Mouse (Mus musculus): ENCODE results near the gene Lrmda. TPM values are rescaled to one million over a fixed set of nuclear protein-coding genes. Genes with fewer than 3 reads are reported as not detected.

Lrmda gene
- total and polyA plus RNA-seq, 3 experiments, result 0.43 to 1.1 (median 1.0) TPM

GRCm38 (mm10) chr14:22367615-22368014 lies 348.1 kb downstream of the Lrmda start:
- H3K36me3 ChIP-seq (ENCODE audit: control insufficient read depth, insufficient read depth, low read length), result no peaks in the 10 kb centered on the region
- H3K4me1 ChIP-seq (ENCODE audit: control insufficient read depth, insufficient read depth, low read length), result no peaks in the 10 kb centered on the region
- intact Hi-C loops (cut with DNase I), result no loop called here
- WGBS, result 71% methylated on average over 4 of the region's 4 CpGs
- H3K27me3 ChIP-seq (ENCODE audit: control insufficient read depth, insufficient read depth, low read length), result no peaks in the 10 kb centered on the region
- no peak overlapping the region for H3K4me3 ChIP-seq
- DNase-seq, result no peak
- H3K9ac ChIP-seq (ENCODE audit: low read depth, low read length), result no peak overlapping the region
- TF ChIP-seq CTCF (IDR thresholded peaks at IDR 0.05) (no peak), POLR2A (IDR thresholded peaks at IDR 0.05; ENCODE audit: insufficient read depth, low read depth, low read length) (no peak), EP300 (IDR thresholded peaks at IDR 0.05; ENCODE audit: insufficient read depth, low read depth, low read length) (no peak)
- no peak overlapping the region for H3K27ac ChIP-seq
- H3K79me2 ChIP-seq (replicated peaks; ENCODE audit: control insufficient read depth, insufficient read depth, low read length), result no peaks in the 10 kb centered on the region

- TF ChIP-seq POLR2A (IDR thresholded peaks at IDR 0.05; ENCODE audit: insufficient read depth, low read depth, low read length) (no peak), EP300 (IDR thresholded peaks at IDR 0.05; ENCODE audit: insufficient read depth, low read depth, low read length) (no peak), CTCF (IDR thresholded peaks at IDR 0.05) (no peak)
- Histone ChIP-seq H3K4me3 (no peak overlapping the region), H3K27me3 (ENCODE audit: control insufficient read depth, insufficient read depth, low read length) (no peaks in the 10 kb centered on the region), H3K9ac (ENCODE audit: low read depth, low read length) (no peak overlapping the region), H3K4me1 (ENCODE audit: control insufficient read depth, insufficient read depth, low read length) (no peaks in the 10 kb centered on the region; the same call in 1 of the 2 replicates), H3K36me3 (ENCODE audit: control insufficient read depth, insufficient read depth, low read length) (no peaks in the 10 kb centered on the region), H3K79me2 (replicated peaks; ENCODE audit: control insufficient read depth, insufficient read depth, low read length) (no peaks in the 10 kb centered on the region), H3K27ac (no peak overlapping the region)
- intact Hi-C loops (cut with DNase I), result no loop called here
- 35% methylated on average over 8 of the region's 8 CpGs for WGBS
- no peak for DNase-seq
Observed at GRCm38 (mm10) chr14:22371136-22371535, 351.6 kb downstream of the Lrmda start.

GRCm38 (mm10) chr14:22372666-22373360 lies 353.3 kb downstream of the Lrmda start:
- Histone ChIP-seq H3K4me1 (ENCODE audit: control insufficient read depth, insufficient read depth, low read length) (no peaks in the 10 kb centered on the region; the same call in 1 of the 2 replicates), H3K4me3 (no peak overlapping the region), H3K36me3 (ENCODE audit: control insufficient read depth, insufficient read depth, low read length) (no peaks in the 10 kb centered on the region), H3K27me3 (ENCODE audit: control insufficient read depth, insufficient read depth, low read length) (no peaks in the 10 kb centered on the region), H3K27ac (no peak overlapping the region), H3K79me2 (replicated peaks; ENCODE audit: control insufficient read depth, insufficient read depth, low read length) (no peaks in the 10 kb centered on the region), H3K9ac (ENCODE audit: low read depth, low read length) (no peak overlapping the region)
- DNase-seq, result no peak
- intact Hi-C loops (cut with DNase I), result no loop called here
- TF ChIP-seq CTCF (IDR thresholded peaks at IDR 0.05) (no peak), EP300 (IDR thresholded peaks at IDR 0.05; ENCODE audit: insufficient read depth, low read depth, low read length) (no peak), POLR2A (IDR thresholded peaks at IDR 0.05; ENCODE audit: insufficient read depth, low read depth, low read length) (no peak)
- WGBS, result 79% methylated on average over 9 of the region's 9 CpGs

GRCm38 (mm10) chr14:22373361-22373745 lies 353.8 kb downstream of the Lrmda start:
- intact Hi-C loops (cut with DNase I), result no loop called here
- H3K9ac ChIP-seq (ENCODE audit: low read depth, low read length), result no peak overlapping the region
- no peak overlapping the region for H3K4me3 ChIP-seq
- H3K79me2 ChIP-seq (replicated peaks; ENCODE audit: control insufficient read depth, insufficient read depth, low read length), result no peaks in the 10 kb centered on the region
- no peaks in the 10 kb centered on the region for H3K36me3 ChIP-seq (ENCODE audit: control insufficient read depth, insufficient read depth, low read length)
- H3K27ac ChIP-seq, result no peak overlapping the region
- TF ChIP-seq EP300 (IDR thresholded peaks at IDR 0.05; ENCODE audit: insufficient read depth, low read depth, low read length) (no peak), POLR2A (IDR thresholded peaks at IDR 0.05; ENCODE audit: insufficient read depth, low read depth, low read length) (no peak), CTCF (IDR thresholded peaks at IDR 0.05) (no peak)
- 75% methylated on average over 3 of the region's 3 CpGs for WGBS
- no peaks in the 10 kb centered on the region; the same call in 1 of the 2 replicates for H3K4me1 ChIP-seq (ENCODE audit: control insufficient read depth, insufficient read depth, low read length)
- H3K27me3 ChIP-seq (ENCODE audit: control insufficient read depth, insufficient read depth, low read length), result no peaks in the 10 kb centered on the region
- no peak for DNase-seq

GRCm38 (mm10) chr14:22377148-22377547 lies 357.6 kb downstream of the Lrmda start:
- H3K4me3 ChIP-seq, result no peak overlapping the region

GRCm38 (mm10) chr14:22382101-22382500 lies 362.6 kb downstream of the Lrmda start:
- 77% methylated on average over 4 of the region's 4 CpGs for WGBS
- H3K79me2 ChIP-seq (replicated peaks; ENCODE audit: control insufficient read depth, insufficient read depth, low read length), result no peaks in the 10 kb centered on the region
- intact Hi-C loops (cut with DNase I), result no loop called here

More at GRCm38 (mm10) chr14:22377148-22377547, 357.6 kb downstream of the Lrmda start:
- 93% methylated on average over 1 of the region's 1 CpGs for WGBS
- no peak for TF ChIP-seq POLR2A (IDR thresholded peaks at IDR 0.05; ENCODE audit: insufficient read depth, low read depth, low read length)
- no peak for TF ChIP-seq CTCF (IDR thresholded peaks at IDR 0.05)
- TF ChIP-seq EP300 (IDR thresholded peaks at IDR 0.05; ENCODE audit: insufficient read depth, low read depth, low read length), result no peak
- no peaks in the 10 kb centered on the region for H3K36me3 ChIP-seq (ENCODE audit: control insufficient read depth, insufficient read depth, low read length)
- H3K4me1 ChIP-seq (ENCODE audit: control insufficient read depth, insufficient read depth, low read length), result no peaks in the 10 kb centered on the region; the same call in 1 of the 2 replicates
- H3K27me3 ChIP-seq (ENCODE audit: control insufficient read depth, insufficient read depth, low read length), result no peaks in the 10 kb centered on the region
- H3K79me2 ChIP-seq (replicated peaks; ENCODE audit: control insufficient read depth, insufficient read depth, low read length), result no peaks in the 10 kb centered on the region
- no peak overlapping the region for H3K27ac ChIP-seq
- no peak overlapping the region for H3K9ac ChIP-seq (ENCODE audit: low read depth, low read length)
- no peak for DNase-seq
- intact Hi-C loops (cut with DNase I), result no loop called here

More at GRCm38 (mm10) chr14:22382101-22382500, 362.6 kb downstream of the Lrmda start:
- no peak overlapping the region for H3K27ac ChIP-seq
- H3K4me1 ChIP-seq (ENCODE audit: control insufficient read depth, insufficient read depth, low read length), result no peaks in the 10 kb centered on the region
- no peak for TF ChIP-seq CTCF (IDR thresholded peaks at IDR 0.05)
- TF ChIP-seq EP300 (IDR thresholded peaks at IDR 0.05; ENCODE audit: insufficient read depth, low read depth, low read length), result no peak
- TF ChIP-seq POLR2A (IDR thresholded peaks at IDR 0.05; ENCODE audit: insufficient read depth, low read depth, low read length), result no peak
- no peaks in the 10 kb centered on the region for H3K36me3 ChIP-seq (ENCODE audit: control insufficient read depth, insufficient read depth, low read length)
- no peaks in the 10 kb centered on the region for H3K27me3 ChIP-seq (ENCODE audit: control insufficient read depth, insufficient read depth, low read length)
- H3K9ac ChIP-seq (ENCODE audit: low read depth, low read length), result no peak overlapping the region
- H3K4me3 ChIP-seq, result no peak overlapping the region
- DNase-seq, result no peak

All from heart, adult 2 months (tissue).